Mouse (Mus musculus): ENCODE results near the gene Cd47. TPM values are rescaled to one million over a fixed set of nuclear protein-coding genes. Genes with fewer than 3 reads are reported as not detected.
A peak's percentile ranks its signal among the peaks of the same experiment; 100 is the strongest.

Cd47 gene
- polyA plus RNA-seq, 1 experiment from 2014 or later, result 102 TPM

DNA sequence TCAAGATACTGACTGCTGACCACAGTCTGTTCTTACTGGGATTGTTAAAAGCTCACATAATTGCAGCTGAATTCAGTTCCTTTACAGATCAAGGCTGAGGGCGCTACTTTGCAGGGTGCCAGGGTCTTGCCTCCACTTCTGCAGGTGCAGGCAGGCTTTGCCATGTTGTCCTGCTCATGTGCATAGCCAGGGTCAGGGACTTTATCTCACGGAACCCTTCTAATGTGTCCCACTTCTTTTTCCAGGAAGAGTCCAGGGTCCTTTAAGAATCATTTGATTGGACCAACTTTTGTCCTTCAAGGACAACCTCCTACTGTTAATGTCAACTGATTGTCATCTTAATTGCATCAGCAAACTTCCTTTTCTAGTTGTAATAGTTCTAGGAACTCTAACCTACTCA, 77.7 kb downstream of the Cd47 start:
- ATAC-seq (ENCODE audit: low read depth) (no peak), DNase-seq (ENCODE audit: low spot score) (no peak)
- no peak overlapping the region for H3K27ac ChIP-seq (replicated peaks; ENCODE audit: low read depth, low read length)
- H3K36me3 ChIP-seq (ENCODE audit: control insufficient read depth, insufficient read depth, low read length), result no peaks in the 10 kb centered on the region
- no peak overlapping the region for H3K4me2 ChIP-seq (ENCODE audit: low read depth, low read length)
- no peak overlapping the region for H3K9ac ChIP-seq (ENCODE audit: low read depth, low read length)
- WGBS, result 88% methylated on average over 2 of the region's 2 CpGs
- H3K4me3 ChIP-seq (ENCODE audit: low read depth, low read length), result no peak overlapping the region
- H3K4me1 ChIP-seq (ENCODE audit: control insufficient read depth, insufficient read depth, low read length), result no peaks in the 10 kb centered on the region
- H3K27me3 ChIP-seq (replicated peaks; ENCODE audit: control insufficient read depth, insufficient read depth, low read length), result no peaks in the 10 kb centered on the region
- H3K9me3 ChIP-seq (ENCODE audit: control insufficient read depth, low read length), result no peaks in the 10 kb centered on the region

DNA sequence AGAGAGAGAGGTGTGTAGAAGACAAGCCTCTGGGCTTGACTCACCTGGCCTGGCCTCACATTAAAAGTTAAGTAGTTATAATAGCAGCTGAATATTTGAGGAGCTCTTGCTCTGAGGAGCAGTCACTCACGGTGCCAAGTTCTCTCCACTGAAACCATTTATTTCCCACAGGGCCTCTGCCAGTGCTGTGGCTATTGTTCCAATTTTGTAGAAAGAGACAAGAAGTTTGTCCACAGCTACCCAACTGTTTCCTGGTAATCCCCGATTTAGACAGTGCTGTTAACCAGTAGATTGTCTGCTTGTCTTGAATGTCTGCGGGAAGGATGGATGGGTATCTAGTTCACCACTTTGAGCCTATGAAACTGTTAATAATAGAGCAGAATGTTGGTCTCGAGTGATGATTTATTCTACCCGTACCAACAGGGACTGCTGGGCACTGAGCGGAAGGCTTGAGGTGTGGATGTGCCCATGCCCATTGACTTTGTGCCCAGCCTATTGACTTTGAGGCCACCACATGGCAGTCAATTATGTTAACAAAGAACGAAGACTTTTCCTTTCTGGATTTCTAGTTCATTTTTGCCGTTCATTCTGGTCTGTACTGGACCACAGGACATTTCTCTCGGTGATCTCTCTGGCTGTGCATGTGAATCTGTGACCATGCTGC, 86.2 kb downstream of the Cd47 start:
- H3K9me3 ChIP-seq (ENCODE audit: control insufficient read depth, low read length), result no peaks in the 10 kb centered on the region
- H3K4me3 ChIP-seq (ENCODE audit: low read depth, low read length), result no peak overlapping the region
- H3K27ac ChIP-seq (replicated peaks; ENCODE audit: low read depth, low read length), result no peak overlapping the region
- H3K4me2 ChIP-seq (ENCODE audit: low read depth, low read length), result no peak overlapping the region
- ATAC-seq (ENCODE audit: low read depth) (no peak), DNase-seq (ENCODE audit: low spot score) (no peak)
- 91% methylated on average over 9 of the region's 9 CpGs for WGBS
- peaks cover 3% of the 10 kb centered on the region for H3K4me1 ChIP-seq (ENCODE audit: control insufficient read depth, insufficient read depth, low read length)
- H3K9ac ChIP-seq (ENCODE audit: low read depth, low read length), result no peak overlapping the region
- peaks cover 6% of the 10 kb centered on the region; the same call in 1 of the 2 replicates for H3K36me3 ChIP-seq (ENCODE audit: control insufficient read depth, insufficient read depth, low read length)
- H3K27me3 ChIP-seq (replicated peaks; ENCODE audit: control insufficient read depth, insufficient read depth, low read length), result no peaks in the 10 kb centered on the region

DNA sequence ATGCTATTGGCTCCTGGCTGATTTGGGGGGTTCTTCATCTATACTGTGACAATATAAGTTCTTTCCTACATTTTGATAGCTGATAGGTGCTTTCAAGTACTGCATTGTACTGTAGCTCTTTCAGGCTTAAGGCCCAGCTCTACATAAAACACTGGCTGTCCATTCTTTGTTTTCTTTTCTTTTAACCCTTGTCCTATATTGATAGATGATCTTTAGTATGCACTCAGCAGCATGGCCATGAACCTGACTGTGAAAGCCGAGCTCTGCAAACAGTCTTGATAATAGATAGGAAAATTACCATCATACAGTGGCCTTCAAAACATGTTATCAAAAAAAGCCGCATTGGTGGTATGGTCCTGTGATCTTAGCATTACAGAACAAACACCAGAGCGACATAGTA, 87.0 kb downstream of the Cd47 start:
- ATAC-seq (ENCODE audit: low read depth), result no peak
- no peak for DNase-seq (ENCODE audit: low spot score)
- Histone ChIP-seq H3K27ac (replicated peaks; ENCODE audit: low read depth, low read length) (no peak overlapping the region), H3K27me3 (replicated peaks; ENCODE audit: control insufficient read depth, insufficient read depth, low read length) (no peaks in the 10 kb centered on the region), H3K4me1 (ENCODE audit: control insufficient read depth, insufficient read depth, low read length) (peaks cover 3% of the 10 kb centered on the region), H3K9me3 (ENCODE audit: control insufficient read depth, low read length) (peaks cover 4% of the 10 kb centered on the region; the same call in 1 of the 2 replicates), H3K4me2 (ENCODE audit: low read depth, low read length) (no peak overlapping the region), H3K36me3 (ENCODE audit: control insufficient read depth, insufficient read depth, low read length) (peaks cover 10% of the 10 kb centered on the region), H3K9ac (ENCODE audit: low read depth, low read length) (no peak overlapping the region), H3K4me3 (ENCODE audit: low read depth, low read length) (no peak overlapping the region)
- 86% methylated on average over 3 of the region's 3 CpGs for WGBS

DNA sequence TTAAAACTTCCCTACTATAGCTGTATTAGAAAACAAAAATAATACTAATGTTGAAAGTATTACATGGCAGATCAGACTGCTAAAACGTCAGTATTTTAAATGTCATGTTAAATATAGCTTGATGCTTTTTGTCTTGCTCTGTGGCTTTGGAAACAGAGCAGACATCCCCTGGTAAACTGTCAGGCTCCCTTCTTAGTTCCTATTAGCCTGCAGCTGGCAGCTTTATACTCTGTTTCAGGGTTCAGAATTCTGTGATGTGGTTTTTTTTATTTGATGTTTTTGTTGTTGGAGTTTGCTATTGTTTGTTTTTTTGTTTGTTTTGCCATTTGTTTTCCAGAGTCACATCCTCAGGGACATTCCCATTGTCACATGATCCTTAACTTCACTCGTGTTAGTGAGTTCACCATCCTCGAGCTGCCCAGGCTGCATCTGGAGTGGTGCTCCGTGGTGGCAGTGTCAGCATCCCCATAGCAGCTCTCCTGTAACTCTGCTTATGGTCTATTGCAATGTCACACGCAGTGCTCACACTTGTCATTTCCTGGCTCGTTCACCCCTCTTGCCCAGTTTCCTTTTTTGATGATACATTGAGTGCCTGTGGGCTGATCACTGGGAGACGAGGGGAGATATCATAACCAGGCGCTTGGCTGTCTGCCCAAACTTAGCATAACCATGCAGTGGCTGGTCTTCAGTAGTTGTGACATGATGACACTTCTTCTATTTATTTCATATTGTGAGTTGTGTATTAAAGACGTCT, 87.7 kb downstream of the Cd47 start:
- Histone ChIP-seq H3K27ac (replicated peaks; ENCODE audit: low read depth, low read length) (no peak overlapping the region), H3K27me3 (replicated peaks; ENCODE audit: control insufficient read depth, insufficient read depth, low read length) (no peaks in the 10 kb centered on the region), H3K4me2 (ENCODE audit: low read depth, low read length) (no peak overlapping the region), H3K4me3 (ENCODE audit: low read depth, low read length) (no peak overlapping the region), H3K4me1 (ENCODE audit: control insufficient read depth, insufficient read depth, low read length) (peaks cover 3% of the 10 kb centered on the region), H3K9ac (ENCODE audit: low read depth, low read length) (no peak overlapping the region), H3K36me3 (ENCODE audit: control insufficient read depth, insufficient read depth, low read length) (peaks cover 12% of the 10 kb centered on the region), H3K9me3 (ENCODE audit: control insufficient read depth, low read length) (peaks cover 6% of the 10 kb centered on the region; the same call in 1 of the 2 replicates)
- peak; percentile 15; the same call in 1 of the 2 replicates for ATAC-seq (ENCODE audit: low read depth)
- DNase-seq (ENCODE audit: low spot score), result no peak
- WGBS, result 49% methylated on average over 9 of the region's 9 CpGs

DNA sequence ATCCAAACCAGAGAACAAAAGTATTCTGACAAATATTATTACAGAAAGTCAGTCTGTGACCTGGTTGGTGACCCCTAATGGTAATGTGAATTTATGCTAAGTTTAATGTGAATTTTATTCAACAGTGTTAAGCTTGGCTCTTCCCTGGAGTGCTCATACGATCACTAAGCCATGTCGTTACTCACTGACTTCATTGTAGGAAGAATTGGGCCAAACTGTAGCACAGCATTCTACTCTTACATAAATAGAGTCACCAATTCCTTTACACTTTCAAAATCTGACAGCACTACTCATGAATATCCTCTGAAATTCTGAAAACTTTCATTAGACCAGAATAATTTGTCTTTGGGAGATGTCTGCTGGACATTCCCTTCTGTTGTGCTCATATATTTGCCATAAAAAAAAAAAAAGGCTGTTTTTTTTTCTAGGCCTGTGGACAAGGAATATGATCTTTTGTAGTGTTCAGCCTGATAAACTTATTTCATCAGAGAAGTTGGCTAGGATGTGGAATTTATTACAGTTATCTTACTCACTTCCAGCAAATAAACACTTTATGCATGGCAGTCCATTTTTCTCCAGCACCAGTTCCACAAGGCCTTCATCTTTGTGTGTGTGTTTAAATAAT, 88.8 kb downstream of the Cd47 start:
- ATAC-seq (ENCODE audit: low read depth), result no peak
- Histone ChIP-seq H3K4me1 (ENCODE audit: control insufficient read depth, insufficient read depth, low read length) (peaks cover 3% of the 10 kb centered on the region), H3K27me3 (replicated peaks; ENCODE audit: control insufficient read depth, insufficient read depth, low read length) (no peaks in the 10 kb centered on the region), H3K4me2 (ENCODE audit: low read depth, low read length) (no peak overlapping the region), H3K36me3 (ENCODE audit: control insufficient read depth, insufficient read depth, low read length) (peaks cover 15% of the 10 kb centered on the region), H3K9me3 (ENCODE audit: control insufficient read depth, low read length) (peaks cover 6% of the 10 kb centered on the region; the same call in 1 of the 2 replicates), H3K4me3 (ENCODE audit: low read depth, low read length) (no peak overlapping the region), H3K27ac (replicated peaks; ENCODE audit: low read depth, low read length) (no peak overlapping the region), H3K9ac (ENCODE audit: low read depth, low read length) (no peak overlapping the region)
- DNase-seq (ENCODE audit: low spot score), result no peak
- WGBS, result 85% methylated on average over 2 of the region's 2 CpGs

DNA sequence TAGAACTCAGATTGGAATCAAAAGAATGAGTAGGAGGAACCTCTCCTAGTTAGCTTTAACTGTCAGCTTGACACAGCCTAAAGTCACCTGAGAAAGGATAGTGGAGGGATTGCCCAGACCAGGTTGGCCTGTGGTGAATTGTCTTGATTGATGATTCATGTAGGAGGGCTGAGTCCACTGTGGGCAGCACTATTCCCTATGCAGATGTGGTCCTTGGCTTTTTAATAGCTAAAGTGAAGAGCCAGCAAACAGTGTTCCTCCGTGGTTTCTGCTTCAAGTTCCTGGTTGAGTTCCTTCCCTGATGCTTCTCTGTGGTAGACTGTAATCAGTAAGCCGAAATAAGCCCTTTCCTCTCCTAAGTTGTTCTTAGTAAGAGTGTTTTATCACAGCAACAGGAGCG, 91.9 kb downstream of the Cd47 start:
- Histone ChIP-seq H3K4me3 (ENCODE audit: low read depth, low read length) (no peak overlapping the region), H3K9ac (ENCODE audit: low read depth, low read length) (no peak overlapping the region), H3K9me3 (ENCODE audit: control insufficient read depth, low read length) (peaks cover 6% of the 10 kb centered on the region; the same call in 1 of the 2 replicates), H3K4me1 (ENCODE audit: control insufficient read depth, insufficient read depth, low read length) (peaks cover 3% of the 10 kb centered on the region), H3K36me3 (ENCODE audit: control insufficient read depth, insufficient read depth, low read length) (peaks cover 16% of the 10 kb centered on the region), H3K27me3 (replicated peaks; ENCODE audit: control insufficient read depth, insufficient read depth, low read length) (no peaks in the 10 kb centered on the region), H3K27ac (replicated peaks; ENCODE audit: low read depth, low read length) (no peak overlapping the region), H3K4me2 (ENCODE audit: low read depth, low read length) (no peak overlapping the region)
- 94% methylated on average over 3 of the region's 3 CpGs for WGBS
- DNase-seq (ENCODE audit: low spot score), result no peak
- ATAC-seq (ENCODE audit: low read depth), result no peak

DNA sequence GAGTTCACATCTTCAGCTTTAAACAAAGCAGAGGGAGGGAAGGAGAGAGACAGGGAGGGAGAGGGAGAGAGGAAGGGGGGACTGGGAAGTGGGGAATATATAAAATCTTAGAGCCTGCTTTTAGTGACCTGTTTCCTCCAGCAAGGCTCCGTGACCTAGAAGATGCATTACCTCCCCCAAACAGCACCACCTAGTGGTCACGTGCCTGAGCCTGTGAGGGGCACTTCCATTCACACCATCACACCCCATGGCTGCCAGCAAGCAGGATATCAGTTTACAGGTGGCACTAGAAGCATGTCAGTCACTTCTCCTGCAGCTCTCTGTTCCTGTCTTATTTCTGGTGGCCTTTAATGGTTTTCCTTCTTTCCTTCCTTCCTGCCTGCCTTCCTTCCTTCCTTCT, 92.6 kb downstream of the Cd47 start:
- H3K9me3 ChIP-seq (ENCODE audit: control insufficient read depth, low read length), result peaks cover 6% of the 10 kb centered on the region; the same call in 1 of the 2 replicates
- H3K4me3 ChIP-seq (ENCODE audit: low read depth, low read length), result no peak overlapping the region
- no peak overlapping the region for H3K4me2 ChIP-seq (ENCODE audit: low read depth, low read length)
- 64% methylated on average over 2 of the region's 2 CpGs for WGBS
- no peak overlapping the region for H3K9ac ChIP-seq (ENCODE audit: low read depth, low read length)
- DNase-seq (ENCODE audit: low spot score), result no peak
- ATAC-seq (ENCODE audit: low read depth), result no peak
- H3K27ac ChIP-seq (replicated peaks; ENCODE audit: low read depth, low read length), result no peak overlapping the region
- peaks cover 3% of the 10 kb centered on the region for H3K4me1 ChIP-seq (ENCODE audit: control insufficient read depth, insufficient read depth, low read length)
- H3K27me3 ChIP-seq (replicated peaks; ENCODE audit: control insufficient read depth, insufficient read depth, low read length), result no peaks in the 10 kb centered on the region
- H3K36me3 ChIP-seq (ENCODE audit: control insufficient read depth, insufficient read depth, low read length), result peaks cover 18% of the 10 kb centered on the region

DNA sequence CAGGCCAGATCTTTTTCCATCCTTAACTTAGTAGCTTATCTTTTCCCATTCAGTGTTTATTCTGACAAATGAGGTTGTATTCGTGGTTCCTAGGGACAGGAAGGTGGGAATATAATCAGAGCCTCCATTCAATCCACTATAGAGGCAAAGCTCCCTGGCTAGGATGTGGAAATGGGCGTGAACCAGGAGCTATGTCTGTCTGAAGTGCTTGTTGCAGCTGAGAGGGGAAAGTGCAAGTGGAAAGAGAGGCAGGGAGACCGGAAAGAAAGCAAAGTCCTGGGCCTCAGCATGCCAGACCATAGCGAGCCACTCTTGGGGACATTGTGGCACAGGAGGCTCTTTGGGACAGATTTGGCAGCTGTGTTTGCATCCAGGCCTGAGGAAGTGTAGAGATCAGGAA, 94.3 kb downstream of the Cd47 start:
- Histone ChIP-seq H3K27ac (replicated peaks; ENCODE audit: low read depth, low read length) (no peak overlapping the region), H3K4me3 (ENCODE audit: low read depth, low read length) (no peak overlapping the region), H3K9me3 (ENCODE audit: control insufficient read depth, low read length) (peaks cover 6% of the 10 kb centered on the region; the same call in 1 of the 2 replicates), H3K4me2 (ENCODE audit: low read depth, low read length) (no peak overlapping the region), H3K9ac (ENCODE audit: low read depth, low read length) (no peak overlapping the region), H3K27me3 (replicated peaks; ENCODE audit: control insufficient read depth, insufficient read depth, low read length) (no peaks in the 10 kb centered on the region), H3K36me3 (ENCODE audit: control insufficient read depth, insufficient read depth, low read length) (peaks cover 28% of the 10 kb centered on the region), H3K4me1 (ENCODE audit: control insufficient read depth, insufficient read depth, low read length) (no peaks in the 10 kb centered on the region)
- WGBS, result 76% methylated on average over 4 of the region's 4 CpGs
- no peak for DNase-seq (ENCODE audit: low spot score)
- ATAC-seq (ENCODE audit: low read depth), result no peak
